Mouse (Mus musculus): ENCODE results near the gene Slc35f3.

The Slc35f3 gene

GRCm38 (mm10) chr8:126298296-126299093 is at the start of gene Slc35f3:
TSS of gene Slc35f3 (plus strand) at chr8:126298558.
- DNase-seq (ENCODE audit: low read depth), result no peak

GRCm38 (mm10) chr8:126250486-126250885 is 47.9 kb upstream of the Slc35f3 start:
- DNase-seq (ENCODE audit: low read depth), result no peak

- no peak for DNase-seq (ENCODE audit: low read depth)
These were observed 41.6 kb upstream of the Slc35f3 start for GRCm38 (mm10) chr8:126256585-126257391.

GRCm38 (mm10) chr8:126257392-126257681 is 41.0 kb upstream of the Slc35f3 start:
- no peak for DNase-seq (ENCODE audit: low read depth)

- peak; percentile 64 for DNase-seq (ENCODE audit: low read depth)
These were observed 40.1 kb upstream of the Slc35f3 start for GRCm38 (mm10) chr8:126258175-126258781.

- DNase-seq (ENCODE audit: low read depth), result no peak
These were observed 33.2 kb upstream of the Slc35f3 start for GRCm38 (mm10) chr8:126265186-126265585.

GRCm38 (mm10) chr8:126267118-126267517 is 31.2 kb upstream of the Slc35f3 start:
- DNase-seq (ENCODE audit: low read depth), result peak; percentile 68

- DNase-seq (ENCODE audit: low read depth), result no peak
These were observed 28.6 kb upstream of the Slc35f3 start for GRCm38 (mm10) chr8:126269733-126270132.

GRCm38 (mm10) chr8:126272445-126272844 is 25.9 kb upstream of the Slc35f3 start:
- no peak for DNase-seq (ENCODE audit: low read depth)

- no peak for DNase-seq (ENCODE audit: low read depth)
These were observed 25.3 kb upstream of the Slc35f3 start for GRCm38 (mm10) chr8:126273066-126273465.

GRCm38 (mm10) chr8:126274866-126275360 is 23.4 kb upstream of the Slc35f3 start:
- DNase-seq (ENCODE audit: low read depth), result no peak

- DNase-seq (ENCODE audit: low read depth), result no peak
These were observed 22.5 kb upstream of the Slc35f3 start for GRCm38 (mm10) chr8:126275886-126276285.

- DNase-seq (ENCODE audit: low read depth), result peak; percentile 69
These were observed 6.4 kb upstream of the Slc35f3 start for GRCm38 (mm10) chr8:126291951-126292350.

GRCm38 (mm10) chr8:126297284-126297845 is 993 bp upstream of the Slc35f3 start:
- DNase-seq (ENCODE audit: low read depth), result peak; percentile 45

- DNase-seq (ENCODE audit: low read depth), result no peak
These were observed 975 bp downstream of the Slc35f3 start for GRCm38 (mm10) chr8:126299333-126299732.

- no peak for DNase-seq (ENCODE audit: low read depth)
These were observed 2.0 kb downstream of the Slc35f3 start for GRCm38 (mm10) chr8:126300350-126300749.

- no peak for DNase-seq (ENCODE audit: low read depth)
These were observed 3.2 kb downstream of the Slc35f3 start for GRCm38 (mm10) chr8:126301580-126301979.

GRCm38 (mm10) chr8:126307164-126307563 is 8.8 kb downstream of the Slc35f3 start:
- no peak for DNase-seq (ENCODE audit: low read depth)

GRCm38 (mm10) chr8:126309015-126309414 is 10.7 kb downstream of the Slc35f3 start:
- peak; percentile 9 for DNase-seq (ENCODE audit: low read depth)

GRCm38 (mm10) chr8:126324931-126325330 is 26.6 kb downstream of the Slc35f3 start:
- no peak for DNase-seq (ENCODE audit: low read depth)

GRCm38 (mm10) chr8:126326136-126326535 is 27.8 kb downstream of the Slc35f3 start:
- no peak for DNase-seq (ENCODE audit: low read depth)

- no peak for DNase-seq (ENCODE audit: low read depth)
These were observed 28.4 kb downstream of the Slc35f3 start for GRCm38 (mm10) chr8:126326731-126327130.

Data from 416B (cell line).